8 mouse cellular contexts compared by ENCODE assay signal in genomic region chr6:57701686-57702085, GRCm38 (mm10). TPM values are rescaled to one million over a fixed set of nuclear protein-coding genes. Genes with fewer than 3 reads are reported as not detected.
DNase-seq lines count a peak whose midpoint lies in the region; ATAC-seq and TF ChIP-seq lines count a peak whose summit lies in the region.

No protein-coding gene starts in this region.

- DNase-seq in cerebellum, adult 11-12 months, result peak; percentile 9
- peak; percentile 13 for DNase-seq in lung, embryonic 14.5 days
- no peak for DNase-seq in lung, postnatal 10 days
- DNase-seq in limb, embryonic 11.5 days (ENCODE audit: low spot score), result no peak
- DNase-seq in adrenal gland, postnatal 10 days, result no peak
- no peak for DNase-seq in frontal cortex, postnatal 36 days (ENCODE audit: low spot score in 2 of 2)

- no peaks in the 10 kb centered on the region for H3K36me3 ChIP-seq in lung, embryonic 14.5 days (ENCODE audit: insufficient read depth)
- no peaks in the 10 kb centered on the region for H3K36me3 ChIP-seq in limb, embryonic 11.5 days (ENCODE audit: control insufficient read depth, insufficient read depth, low read length)
- H3K36me3 ChIP-seq in neural tube, embryonic 13.5 days, result no peaks in the 10 kb centered on the region

- H3K4me3 ChIP-seq in lung, embryonic 14.5 days (ENCODE audit: low read depth, low read length), result 0 out of 2 replicates have a peak overlapping the region, but pooled peaks have one; percentile 70
- no peak overlapping the region; the same call in 1 of the 2 replicates for H3K4me3 ChIP-seq in limb, embryonic 11.5 days (ENCODE audit: low read depth, low read length)
- peak overlapping the region; percentile 70 for H3K4me3 ChIP-seq in neural tube, embryonic 13.5 days

- H3K27me3 ChIP-seq in lung, embryonic 14.5 days (ENCODE audit: insufficient read depth, low read length), result no peaks in the 10 kb centered on the region
- H3K27me3 ChIP-seq in limb, embryonic 11.5 days (ENCODE audit: control insufficient read depth, insufficient read depth, low read length), result no peaks in the 10 kb centered on the region
- H3K27me3 ChIP-seq in neural tube, embryonic 13.5 days, result no peaks in the 10 kb centered on the region

- H3K27ac ChIP-seq in lung, embryonic 14.5 days (ENCODE audit: low read depth), result no peak overlapping the region
- no peak overlapping the region for H3K27ac ChIP-seq in limb, embryonic 11.5 days (replicated peaks; ENCODE audit: low read depth, low read length)
- peak overlapping the region; percentile 100 for H3K27ac ChIP-seq in neural tube, embryonic 13.5 days (replicated peaks)

- TF ChIP-seq CTCF in lung, embryonic 14.5 days (IDR thresholded peaks at IDR 0.05; ENCODE audit: low read depth), result no peak

- no peaks in the 10 kb centered on the region for H3K4me1 ChIP-seq in lung, embryonic 14.5 days (ENCODE audit: insufficient read depth)
- H3K4me1 ChIP-seq in limb, embryonic 11.5 days (ENCODE audit: control insufficient read depth, insufficient read depth, low read length), result no peaks in the 10 kb centered on the region
- H3K4me1 ChIP-seq in neural tube, embryonic 13.5 days (replicated peaks), result peaks cover 29% of the 10 kb centered on the region

- no peak for ATAC-seq in cerebellum, adult (ENCODE audit: insufficient number of reproducible peaks, low FRiP score, low TSS enrichment)
- no peak for ATAC-seq in lung, embryonic 14.5 days (ENCODE audit: insufficient read depth)
- ATAC-seq in limb, embryonic 11.5 days (ENCODE audit: insufficient number of reproducible peaks, low FRiP score, low TSS enrichment, low read depth), result no peak
- no peak for ATAC-seq in neural tube, embryonic 13.5 days (ENCODE audit: low read depth)

- whole genome bisulfite sequencing in lung, embryonic 14.5 days, result 66% methylated on average over 4 of the region's 4 CpGs
- 69% methylated on average over 4 of the region's 4 CpGs for WGBS in limb, embryonic 11.5 days
- WGBS in neural tube, embryonic 13.5 days, result 55% methylated on average over 4 of the region's 4 CpGs

- no peaks in the 10 kb centered on the region for H3K9me3 ChIP-seq in lung, embryonic 14.5 days (ENCODE audit: low read depth, low read length)
- H3K9me3 ChIP-seq in limb, embryonic 11.5 days (ENCODE audit: control insufficient read depth, low read length), result no peaks in the 10 kb centered on the region
- H3K9me3 ChIP-seq in neural tube, embryonic 13.5 days, result no peaks in the 10 kb centered on the region

- no peak overlapping the region for H3K9ac ChIP-seq in lung, embryonic 14.5 days
- H3K9ac ChIP-seq in limb, embryonic 11.5 days (ENCODE audit: low read length), result no peak overlapping the region
- peak overlapping the region; percentile 97 for H3K9ac ChIP-seq in neural tube, embryonic 13.5 days

- H3K4me2 ChIP-seq in lung, embryonic 14.5 days, result peak overlapping the region; percentile 64
- H3K4me2 ChIP-seq in limb, embryonic 11.5 days (ENCODE audit: low read depth, severe bottlenecking), result peak overlapping the region; percentile 67; the same call in 1 of the 2 replicates
- H3K4me2 ChIP-seq in neural tube, embryonic 13.5 days, result peak overlapping the region; percentile 74

RNA-seq across cellular contexts. Expression of gene Lancl2, which starts 0.7 kb away (rescaled TPM):
- 29.9 and 30.2 TPM in 2 replicates for polyA plus RNA-seq in lung, embryonic 14.5 days (2014; fragmentation: Nextera tagmentation; extraction: Ambion mirVana)
- 42.7 and 44.6 TPM in 2 replicates for polyA plus RNA-seq in limb, embryonic 11.5 days (2014; fragmentation: Nextera tagmentation; extraction: Ambion mirVana)
- 65.9 and 70.3 TPM in 2 replicates for polyA plus RNA-seq in neural tube, embryonic 13.5 days (2015; fragmentation: Nextera tagmentation; extraction: Ambion mirVana)
- 10 to 100 TPM; 20.2 to 22.2 TPM for total RNA-seq in adrenal gland, postnatal 10 days (2021)

RNA-seq across cellular contexts. Expression of gene Pyurf, which starts 9.8 kb away (rescaled TPM):
- polyA plus RNA-seq in lung, embryonic 14.5 days (2014; fragmentation: Nextera tagmentation; extraction: Ambion mirVana), result 19.1 and 19.9 TPM in 2 replicates
- polyA plus RNA-seq in limb, embryonic 11.5 days (2014; fragmentation: Nextera tagmentation; extraction: Ambion mirVana), result 17.2 and 18.9 TPM in 2 replicates
- 18.0 and 18.5 TPM in 2 replicates for polyA plus RNA-seq in neural tube, embryonic 13.5 days (2015; fragmentation: Nextera tagmentation; extraction: Ambion mirVana)
- total RNA-seq in adrenal gland, postnatal 10 days (2021), result 10 to 100 TPM; 19.4 to 24.0 TPM

Comparison
In these comparisons a context has a peak if more than half of its experiments do, and no peak if none do; other contexts are left out.
1. DNase-seq: peak in cerebellum, adult 11-12 months (single experiment) and lung, embryonic 14.5 days (single experiment); none in lung, postnatal 10 days (single experiment), limb, embryonic 11.5 days (single experiment), adrenal gland, postnatal 10 days (single experiment) and frontal cortex, postnatal 36 days (0 of 2).
2. Peak in every context shown above with its lines, with median percentiles within 50 percentile points of each other: H3K4me2 ChIP-seq.